Mouse (Mus musculus) duodenum, adult 2 months (tissue): ENCODE measurements around the gene Olfr1505. TPM values are rescaled to one million over a fixed set of nuclear protein-coding genes. Genes with fewer than 3 reads are reported as not detected.

Experiments
- polyA plus RNA-seq: library from polyadenylated mRNA; depleted of rRNA; stranded (reverse); fragments of >200 nt; gene quantifications from 2 replicates; pipeline ENCODE4 v1.2.3, GENCODE M21; 2012; ENCODE audit warnings: low replicate concordance; rRNA removed

The Olfr1505 gene
- polyA plus RNA-seq = not detected in 2 replicates

DNA sequence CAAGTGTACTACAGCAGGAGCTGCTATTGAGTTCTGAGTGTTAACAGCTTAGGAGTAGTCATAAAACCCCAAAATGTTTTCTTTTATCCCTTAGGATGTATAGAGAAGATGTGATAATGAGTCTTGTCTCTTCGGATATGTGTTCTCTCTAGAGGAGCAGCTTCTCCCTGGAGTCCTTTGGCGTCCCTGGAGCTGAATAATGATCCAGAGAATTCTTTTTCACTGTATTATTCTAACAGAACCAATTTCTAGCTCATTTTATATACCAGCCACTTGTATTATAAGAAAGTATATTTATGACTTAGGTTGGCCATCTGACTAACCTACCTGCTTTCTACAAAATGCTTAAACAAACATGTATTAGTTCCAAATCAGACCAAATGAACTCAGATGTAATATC lies at the start of gene Olfr1505:
Gene Olfr1505, plus strand, starts transcription at position 301 of the 400 bp plus-strand sequence.

DNA sequence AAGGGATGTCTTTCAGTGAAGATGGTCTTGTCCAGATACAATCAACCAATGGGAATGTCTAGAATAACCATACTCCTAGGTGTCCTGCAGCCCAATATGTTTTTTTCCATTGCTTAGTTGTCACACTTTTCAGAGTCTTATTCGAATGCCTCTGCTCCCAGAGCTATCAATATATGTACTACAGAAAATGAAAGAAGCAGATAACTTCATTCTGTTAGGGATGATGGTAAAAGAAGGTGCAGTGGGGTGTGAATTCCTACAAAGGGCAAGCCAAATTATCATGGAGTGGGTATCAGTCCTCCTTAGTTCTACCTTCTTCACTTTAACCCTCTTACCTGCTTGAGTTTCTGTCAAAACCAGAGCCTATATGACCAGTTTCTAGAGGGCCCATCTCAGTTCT lies 15.5 kb upstream of the Olfr1505 start, which contains the start of gene Olfr1504:
Gene Olfr1504, minus strand, starts transcription at position 101 of the 400 bp plus-strand sequence.

Other genes starting within 250 kb of the Olfr1505 start
- not detected in 2 replicates for gene Olfr1491, start 216.3 kb upstream of the Olfr1505 start, polyA plus RNA-seq
- not detected in 2 replicates for gene Olfr1493-ps1, start 190.3 kb upstream of the Olfr1505 start, polyA plus RNA-seq
- not detected in 2 replicates for gene Olfr1494, start 173.8 kb upstream of the Olfr1505 start, polyA plus RNA-seq
- gene Olfr1495, start 148.9 kb upstream of the Olfr1505 start, polyA plus RNA-seq = not detected in 2 replicates
- gene Olfr1496, start 135.7 kb upstream of the Olfr1505 start, polyA plus RNA-seq = not detected in 2 replicates
- gene Olfr1497, start 115.3 kb upstream of the Olfr1505 start, polyA plus RNA-seq = not detected in 2 replicates
- gene Olfr1499, start 94.1 kb upstream of the Olfr1505 start, polyA plus RNA-seq = not detected in 2 replicates
- gene Olfr1500, start 83.0 kb upstream of the Olfr1505 start, polyA plus RNA-seq = not detected in 2 replicates
- gene Olfr1501, start 62.8 kb upstream of the Olfr1505 start, polyA plus RNA-seq = not detected in 2 replicates
- gene Olfr1502, start 51.7 kb upstream of the Olfr1505 start, polyA plus RNA-seq = not detected in 2 replicates
- gene Olfr1504, start 15.6 kb upstream of the Olfr1505 start, polyA plus RNA-seq = not detected in 2 replicates